Mouse (Mus musculus) spleen, embryonic (tissue): Measurements from ENCODE around the gene Rhbdf1.
"Not testable (repeated sequence)": the region's sequence is repeated elsewhere in the genome, so short reads cannot be mapped to it uniquely, and the experiment has no call there.

Experiments used
- CTCF ChIA-PET: fragments of 350-600 bp; sonication (Branson Sonifier 250); formaldehyde crosslinking; loops from one replicate; lab custom pipeline; 2022; lab: Charles Lee

Rhbdf1 gene

DNA sequence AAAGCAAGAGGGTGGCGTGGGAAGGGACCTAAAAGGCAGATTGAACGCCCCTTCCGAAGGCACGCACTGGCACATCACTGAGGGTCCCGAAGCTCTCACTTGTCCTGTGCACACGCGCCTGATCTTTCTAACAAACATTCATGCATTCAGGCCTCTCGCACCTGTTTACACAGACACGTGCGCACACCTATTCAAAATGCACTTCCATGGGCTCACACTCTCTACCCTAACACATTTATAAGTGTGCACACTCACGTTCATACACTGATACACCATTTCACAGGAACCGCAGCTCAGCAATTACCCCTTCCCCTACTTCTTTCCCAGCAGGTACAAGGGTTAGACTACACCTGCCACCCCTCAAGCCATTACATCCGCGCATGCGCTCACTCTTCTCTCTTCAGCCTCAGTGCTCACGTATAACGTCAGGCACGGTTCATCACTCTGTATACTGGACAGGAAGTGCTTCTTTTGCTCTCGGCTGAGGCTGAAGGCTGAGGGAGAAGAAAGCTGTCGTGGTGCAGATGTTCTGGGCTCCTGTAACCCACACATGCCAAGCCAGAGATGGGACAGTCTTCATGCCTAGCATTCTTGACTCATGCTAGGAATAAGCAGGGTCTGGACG is 582 bp upstream of the Rhbdf1 start:
- CTCF ChIA-PET = interaction anchor here (0.6 to 1.0 kb wide), 2 partner anchors 13 to 902 kb away, joined by 3 to 5 read pairs; no protein-coding TSS in a partner anchor

DNA sequence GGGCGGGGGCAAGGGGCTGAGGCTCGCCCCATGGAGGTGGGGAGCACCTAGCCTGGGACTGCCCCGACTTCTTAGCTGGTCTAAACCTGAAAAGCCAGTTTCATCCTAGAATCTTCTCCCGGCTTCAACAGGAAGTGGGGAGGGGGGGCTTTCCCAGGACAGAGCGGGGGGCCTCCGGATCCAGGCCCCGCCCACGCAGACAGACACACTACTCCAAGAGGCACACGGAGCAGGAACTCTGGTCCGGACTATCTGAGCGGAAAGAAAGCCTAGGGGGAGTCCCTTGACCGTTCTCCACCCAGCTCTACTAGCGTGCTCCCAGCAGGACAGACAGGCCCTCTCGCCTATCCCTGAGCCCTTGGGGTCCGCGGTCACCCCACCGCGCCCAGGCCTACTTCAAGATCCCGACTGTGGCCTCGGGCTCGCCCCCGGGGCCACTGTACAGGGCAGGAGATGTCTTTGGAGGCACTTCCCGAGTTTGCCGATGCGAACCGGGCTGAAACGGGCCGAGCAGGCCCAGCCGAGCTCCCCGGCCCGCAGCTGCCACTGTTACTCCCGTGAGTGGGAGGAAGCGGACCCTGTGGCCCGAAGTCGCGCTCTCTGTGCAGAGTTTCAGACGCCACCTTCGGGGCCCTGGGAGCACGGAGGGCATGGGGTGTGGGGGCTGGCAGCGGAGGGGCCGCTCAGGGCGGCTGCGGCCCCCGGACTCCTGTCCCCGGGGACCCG is 712 bp downstream of the Rhbdf1 start:
- CTCF ChIA-PET = interaction anchor here (0.7 kb wide), 1 partner anchor 19 kb away, joined by 3 read pairs; no protein-coding TSS in a partner anchor

DNA sequence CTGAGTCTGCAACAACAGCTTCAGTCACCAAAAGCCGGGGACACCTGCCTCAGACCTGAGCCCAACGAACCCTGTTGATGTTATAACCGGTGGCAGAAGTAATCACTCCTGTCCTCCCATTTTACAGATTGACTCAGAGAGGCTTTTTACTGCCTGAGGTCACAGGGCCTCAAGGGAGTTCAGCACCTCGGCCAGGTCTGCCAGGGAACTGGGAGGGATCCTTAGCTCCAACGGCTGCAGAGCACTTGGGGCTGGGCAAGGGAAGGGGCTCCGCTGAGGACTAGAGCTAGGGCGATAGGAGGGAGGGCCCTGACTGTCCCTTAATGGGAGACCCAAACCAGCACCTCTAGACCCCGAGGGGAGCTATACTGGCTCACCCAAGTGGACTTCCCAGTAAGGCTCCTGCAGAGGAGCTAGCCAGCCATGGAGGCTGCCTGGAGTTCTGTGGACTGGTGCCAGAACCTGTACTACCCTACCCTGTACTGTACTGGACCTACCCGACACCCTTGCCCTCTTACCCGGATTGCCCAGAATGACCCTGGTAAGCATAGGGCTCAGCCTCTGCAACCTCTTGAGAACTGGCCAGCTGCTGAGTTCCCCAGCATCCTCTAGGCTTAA is 1.4 kb downstream of the Rhbdf1 start:
- CTCF ChIA-PET = interaction anchor here (0.5 to 0.7 kb wide), 2 partner anchors 10 to 20 kb away, joined by 3 read pairs; no protein-coding TSS in a partner anchor

DNA sequence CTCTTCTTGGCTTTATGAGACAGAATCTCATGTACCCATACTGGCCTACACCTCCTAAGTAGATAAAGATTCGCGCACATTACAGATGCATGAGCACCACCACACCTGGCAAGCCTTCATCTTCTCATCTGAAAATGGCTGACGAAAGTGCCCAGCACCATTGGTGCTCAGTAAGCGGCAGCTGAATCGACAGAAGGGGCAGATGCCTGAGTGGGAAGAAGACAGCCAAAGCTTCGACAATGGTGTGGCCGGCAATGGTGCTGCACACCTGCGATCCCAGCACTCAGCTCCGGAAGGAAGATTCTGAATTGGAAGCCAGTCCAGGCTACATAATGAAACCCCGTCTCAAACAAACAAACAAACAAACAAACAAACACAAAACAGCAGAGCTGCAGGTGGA is 2.8 kb downstream of the Rhbdf1 start:
- CTCF ChIA-PET = interaction anchor here (0.7 to 2.8 kb wide), 4 partner anchors 10 to 21 kb away, joined by 3 to 12 read pairs (median 4); no protein-coding TSS in a partner anchor

DNA sequence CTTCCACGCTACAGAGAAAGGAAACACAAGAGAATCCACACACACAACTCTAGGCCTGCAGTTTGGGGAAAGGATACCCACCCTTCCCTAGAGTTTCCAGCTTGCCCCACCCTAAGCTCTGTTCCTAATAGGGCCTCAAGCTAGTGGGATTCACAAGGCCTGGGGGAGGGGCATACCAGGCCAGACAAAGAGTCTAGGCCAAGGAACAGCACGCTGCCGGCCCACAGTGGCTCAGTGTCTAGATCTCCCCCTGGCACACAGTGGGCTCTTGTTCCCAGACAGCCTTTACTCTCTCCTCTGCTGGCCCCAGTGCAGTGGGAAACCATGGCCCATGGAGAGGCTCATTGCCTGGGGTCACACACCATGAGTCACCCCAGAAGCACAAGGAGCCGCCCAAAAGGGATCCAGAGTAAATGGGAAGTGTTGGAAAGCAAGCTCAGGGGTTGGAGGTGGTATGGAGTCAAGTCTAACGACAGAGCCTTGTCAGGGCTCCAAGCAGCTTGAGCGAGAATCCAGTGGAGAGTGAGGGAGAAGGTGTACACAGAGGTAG is 3.5 kb downstream of the Rhbdf1 start:
- CTCF ChIA-PET = interaction anchor here (1.0 to 2.8 kb wide), 3 partner anchors 15 to 22 kb away, joined by 3 to 12 read pairs (median 6); no protein-coding TSS in a partner anchor

DNA sequence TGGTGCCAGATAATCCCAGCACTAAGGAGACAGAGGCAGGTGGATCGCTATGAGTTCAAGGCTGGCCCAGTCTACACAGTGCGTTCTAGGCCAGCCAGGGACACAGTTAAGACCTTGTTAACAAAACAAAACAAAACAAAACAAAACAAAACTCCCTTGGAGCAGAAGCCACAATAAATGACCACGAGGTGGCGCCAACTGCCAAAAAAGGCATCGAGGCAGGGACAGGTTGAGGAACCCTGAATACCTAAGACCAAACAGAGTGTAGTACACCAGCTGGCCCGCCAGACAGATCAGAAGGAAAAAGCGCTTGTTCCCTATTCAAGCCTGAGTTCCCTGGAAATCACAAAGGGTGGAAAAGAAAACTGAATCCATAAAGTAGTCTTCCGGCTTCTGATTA is 5.2 kb downstream of the Rhbdf1 start:
- CTCF ChIA-PET = interaction anchor here (0.7 to 1.0 kb wide), 2 partner anchors 33 to 472 kb away, joined by 3 read pairs; no protein-coding TSS in a partner anchor

DNA sequence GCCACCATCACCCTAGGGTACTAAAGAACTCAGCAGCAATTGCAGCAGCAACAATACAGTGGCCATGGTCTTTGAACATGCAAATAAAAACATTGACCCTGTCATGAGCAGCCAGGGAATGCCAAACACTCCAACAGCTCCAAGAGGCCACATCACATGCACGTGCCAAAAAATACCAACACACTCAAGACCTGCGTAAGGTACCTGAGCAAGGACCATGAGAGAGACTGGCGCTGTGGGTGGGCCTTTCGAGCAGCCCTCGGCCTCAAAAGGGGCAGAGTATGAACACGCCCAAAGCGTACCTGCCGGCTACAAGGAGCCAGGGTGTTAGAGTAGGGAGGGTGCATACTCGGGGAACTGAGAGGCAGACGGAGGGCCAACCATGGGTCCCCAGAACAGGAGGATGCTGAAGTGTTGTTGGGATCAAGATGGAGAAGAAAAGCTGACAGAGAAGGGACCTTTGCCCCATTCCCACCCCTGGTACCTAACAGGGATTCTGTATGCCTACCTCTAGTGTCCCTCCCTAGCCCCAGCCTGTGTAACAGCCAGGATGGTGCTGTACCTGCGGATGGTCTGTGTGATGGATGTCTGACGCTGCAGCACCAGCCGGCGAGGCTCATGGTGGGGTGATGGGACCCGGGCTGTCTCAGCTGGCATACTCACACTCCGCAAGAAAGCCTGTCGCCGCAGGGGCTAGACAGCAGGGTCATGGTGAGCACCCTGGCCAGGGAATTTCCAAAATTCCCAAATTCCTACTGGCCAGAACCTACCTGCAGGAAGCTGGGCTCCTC is 6.5 kb downstream of the Rhbdf1 start:
- CTCF ChIA-PET = interaction anchor here (0.5 to 1.2 kb wide), 3 partner anchors 22 to 36 kb away, joined by 3 to 12 read pairs (median 4); no protein-coding TSS in a partner anchor

DNA sequence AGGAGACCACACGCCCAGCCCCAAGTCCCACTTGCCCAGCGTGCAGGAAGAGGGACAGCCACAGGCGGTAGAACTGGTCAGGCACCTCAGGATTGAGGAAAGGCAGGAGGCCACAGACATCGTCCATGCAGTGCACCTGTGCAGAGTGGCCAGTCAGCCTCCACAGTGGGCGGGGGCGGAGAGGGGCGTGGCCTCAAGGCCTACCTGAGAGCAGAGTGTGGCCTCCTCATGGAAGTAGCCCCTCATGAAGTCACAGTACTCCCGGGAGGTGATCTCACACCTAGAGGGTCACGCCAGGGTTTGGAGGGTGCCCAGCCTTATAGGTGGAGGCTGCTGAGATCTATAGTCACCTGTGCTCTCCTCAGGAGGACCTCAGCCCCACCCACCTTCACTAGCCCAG is 11.5 kb downstream of the Rhbdf1 start:
- CTCF ChIA-PET = no interaction called here

DNA sequence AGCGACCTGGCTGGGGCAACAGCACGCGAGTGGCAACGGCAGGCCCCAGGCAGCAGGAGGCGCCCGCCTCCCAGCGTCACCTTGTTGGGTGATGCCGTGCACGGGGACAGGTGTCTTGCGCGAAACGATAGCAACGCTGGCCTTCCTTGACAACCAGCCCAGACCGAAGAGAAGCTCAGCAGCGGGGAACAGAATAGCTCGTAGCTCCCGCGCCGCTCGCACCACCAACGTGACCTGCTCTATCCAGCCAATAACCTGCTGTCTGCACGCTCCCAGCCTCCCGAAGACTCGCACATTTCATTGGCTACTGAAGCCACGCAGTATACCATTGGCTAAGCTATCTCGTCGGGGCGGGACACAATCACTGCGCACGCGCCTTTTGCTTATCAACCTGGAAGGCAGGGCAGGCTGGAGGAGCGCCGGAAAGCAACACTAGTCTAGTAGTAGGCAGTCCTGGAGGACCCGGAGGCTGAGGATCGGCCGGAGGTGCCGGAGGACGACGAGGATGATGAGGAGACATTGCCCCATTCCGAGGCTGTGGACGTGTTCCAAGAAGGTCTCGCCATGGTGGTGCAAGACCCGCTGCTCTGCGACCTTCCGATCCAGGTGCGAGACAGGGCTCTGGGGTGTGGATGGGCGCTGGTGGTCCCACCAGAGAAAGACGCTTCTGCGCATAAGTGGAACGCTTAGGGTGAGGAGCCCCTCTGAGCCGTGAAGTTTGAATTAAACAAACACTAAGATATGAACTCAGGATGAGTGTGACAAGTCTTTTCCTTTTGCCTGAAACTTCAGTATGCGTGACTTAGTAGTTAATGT is 16.8 kb downstream of the Rhbdf1 start, which contains the start of gene Snrnp25:
Snrnp25 (plus strand) TSS at position 358 of the 816 bp plus-strand sequence.
- CTCF ChIA-PET = interaction anchor here (1.2 kb wide), 1 partner anchor 9 kb away, joined by 3 read pairs; no protein-coding TSS in a partner anchor

DNA sequence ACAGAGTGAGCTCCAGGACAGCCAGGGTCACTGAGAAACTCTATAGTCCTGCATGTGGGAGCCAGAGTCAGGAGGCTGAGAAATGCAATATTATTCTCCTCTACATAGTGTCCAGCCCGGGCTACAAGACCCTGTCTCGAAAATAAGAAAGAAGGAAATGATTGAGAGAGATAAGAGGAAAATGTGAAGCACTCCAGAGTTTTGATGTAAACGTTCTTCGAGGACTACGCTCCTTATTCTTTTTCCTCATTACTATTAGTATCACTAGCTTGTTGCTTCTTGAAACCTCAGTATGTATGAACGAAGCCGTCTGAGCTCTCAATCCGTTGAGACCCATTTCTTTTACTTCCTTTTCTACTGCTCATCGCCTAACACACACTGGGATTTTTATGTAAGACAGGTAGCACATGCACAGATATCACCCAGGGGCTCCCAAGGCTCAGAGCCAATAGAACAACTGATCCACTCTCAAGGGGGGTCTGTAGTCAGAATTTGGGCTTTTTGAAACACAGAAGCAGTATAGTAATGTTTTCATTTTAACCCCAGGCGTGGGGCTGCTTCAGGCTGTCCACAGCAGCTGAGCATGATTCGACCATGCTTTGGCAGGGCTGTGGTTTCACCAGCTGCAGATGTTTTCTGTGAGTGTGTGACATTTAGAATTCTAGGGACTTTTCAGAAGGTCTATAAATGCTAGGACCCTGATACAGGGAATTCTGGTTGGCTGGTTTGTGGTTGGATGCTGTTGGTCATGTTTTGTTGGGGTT is 20.0 kb downstream of the Rhbdf1 start:
- CTCF ChIA-PET = no interaction called here

DNA sequence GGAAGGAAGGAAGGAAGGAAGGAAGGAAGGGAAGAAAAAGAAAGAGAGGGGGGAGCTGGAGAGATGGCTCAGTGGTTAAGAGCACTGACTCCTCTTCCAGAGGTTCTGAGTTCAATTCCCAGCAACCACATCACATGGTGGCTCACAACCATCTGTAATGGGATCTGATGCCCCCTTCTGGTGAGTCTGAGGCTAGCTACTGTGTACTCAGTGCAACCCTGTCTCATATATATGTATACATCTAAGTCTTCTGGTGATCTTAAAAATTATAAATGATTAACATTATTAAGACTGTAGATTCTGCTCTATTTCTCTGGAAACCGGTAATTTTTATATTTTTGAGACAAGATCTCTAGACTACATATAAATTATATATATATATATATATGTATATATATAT is 21.1 kb downstream of the Rhbdf1 start:
- CTCF ChIA-PET = not testable (repeated sequence)

DNA sequence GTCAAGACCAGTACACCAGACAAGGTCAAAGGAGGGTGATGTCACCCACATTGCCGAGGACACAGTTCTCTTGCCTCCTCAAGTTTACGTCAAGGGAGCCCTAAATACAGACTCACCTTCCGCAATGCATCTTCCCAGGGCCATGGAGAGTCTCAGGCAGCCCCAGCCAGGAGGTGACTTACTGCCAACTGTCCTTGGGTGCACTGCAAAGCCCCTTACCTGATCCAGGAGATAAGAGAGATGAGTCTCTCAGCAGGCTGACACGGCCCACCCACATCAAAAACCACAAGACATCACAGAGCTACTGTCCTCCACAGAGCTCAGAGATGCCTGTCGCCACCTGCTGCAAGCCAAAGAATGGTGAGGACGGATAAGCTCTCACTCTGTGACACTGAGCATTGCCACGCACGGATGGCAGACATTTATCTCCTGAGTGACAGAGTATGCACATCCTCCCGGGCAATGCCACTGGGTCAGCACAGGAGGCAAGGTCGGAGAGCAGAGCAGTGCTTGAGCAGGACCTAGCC is 22.0 kb downstream of the Rhbdf1 start, which contains the start of gene Il9r:
Il9r (minus strand) TSS at position 205 of the 527 bp plus-strand sequence.
- CTCF ChIA-PET = interaction anchor here (0.7 to 2.0 kb wide), 2 partner anchors 8 to 18 kb away, joined by 3 to 5 read pairs; no protein-coding TSS in a partner anchor

DNA sequence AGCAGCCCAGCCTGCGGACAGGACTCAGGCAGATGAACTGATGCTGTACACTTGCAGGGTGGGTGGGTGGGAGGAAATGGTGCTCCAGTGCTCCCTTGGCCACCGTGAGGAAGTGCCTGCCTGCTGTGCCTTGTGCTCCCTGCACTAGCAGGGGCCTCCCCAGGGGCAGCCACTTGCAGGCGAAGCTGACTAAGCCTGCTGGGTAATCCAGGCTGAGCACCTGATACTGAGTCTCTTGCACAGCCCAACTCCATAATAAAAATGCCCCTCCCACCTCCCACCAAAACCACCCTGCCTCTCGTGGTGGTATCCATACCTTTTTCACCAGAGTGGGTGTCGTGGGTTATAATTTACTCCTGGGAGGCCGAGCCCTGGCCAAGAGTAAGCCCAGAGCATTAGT is 22.9 kb downstream of the Rhbdf1 start:
- CTCF ChIA-PET = interaction anchor here (2.0 kb wide), 1 partner anchor 17 kb away, joined by 5 read pairs; no protein-coding TSS in a partner anchor

DNA sequence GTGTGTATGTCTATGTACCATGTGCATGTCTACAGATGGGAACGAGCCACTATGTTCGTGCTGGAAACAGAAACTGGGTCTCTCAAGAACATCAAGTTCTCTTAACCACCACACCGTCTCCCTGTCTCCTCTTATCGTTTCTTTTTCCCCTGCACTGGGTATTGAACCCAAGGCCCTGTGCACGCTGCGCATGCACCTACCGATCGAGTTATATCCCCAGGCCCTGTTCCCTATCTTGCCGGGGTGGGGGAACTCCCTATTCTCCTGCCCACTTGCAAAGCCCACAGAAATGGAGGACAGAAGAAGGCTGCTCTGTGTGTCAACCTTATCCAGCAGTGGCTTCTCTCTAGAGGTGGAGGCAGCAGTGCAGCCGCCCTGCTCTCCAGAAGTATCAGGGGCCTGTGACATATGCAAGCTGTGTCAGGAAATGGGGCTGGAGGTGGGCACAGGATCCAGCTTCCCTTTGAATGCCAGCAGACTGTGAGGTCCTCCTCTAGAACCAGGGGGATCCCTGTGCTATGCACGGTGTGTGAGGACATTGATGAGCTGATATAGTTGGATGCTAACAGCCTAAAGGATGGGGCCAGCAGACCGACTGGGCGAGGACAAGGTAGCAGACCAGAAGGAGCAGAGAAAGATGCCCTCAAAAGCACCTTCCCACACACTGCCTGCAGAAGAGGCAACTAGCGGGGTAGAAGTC is 23.7 kb downstream of the Rhbdf1 start:
- CTCF ChIA-PET = interaction anchor here (2.0 kb wide), 1 partner anchor 16 kb away, joined by 5 read pairs; no protein-coding TSS in a partner anchor

DNA sequence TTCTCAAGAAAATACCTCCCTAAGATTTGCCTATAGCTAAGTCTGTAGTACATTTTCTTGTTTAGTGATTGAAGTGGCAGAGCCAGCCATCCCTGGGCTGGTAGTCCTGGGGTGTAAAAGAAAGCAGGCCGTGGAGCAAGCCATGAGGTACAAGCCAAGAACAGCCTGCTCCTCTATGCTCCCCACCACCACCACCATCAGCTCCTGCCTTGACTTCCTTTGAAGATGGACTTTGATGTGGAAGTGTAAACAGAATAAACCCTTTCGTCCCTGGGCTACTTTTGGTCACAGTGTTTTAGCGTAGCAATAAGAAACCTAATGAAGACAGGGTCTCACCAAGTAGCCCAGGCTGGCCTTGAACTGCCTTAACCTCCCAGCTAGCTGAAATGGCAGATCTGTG is 24.3 kb downstream of the Rhbdf1 start:
- CTCF ChIA-PET = interaction anchor here (1.0 kb wide), 1 partner anchor 41 kb away, joined by 3 read pairs; no protein-coding TSS in a partner anchor

DNA sequence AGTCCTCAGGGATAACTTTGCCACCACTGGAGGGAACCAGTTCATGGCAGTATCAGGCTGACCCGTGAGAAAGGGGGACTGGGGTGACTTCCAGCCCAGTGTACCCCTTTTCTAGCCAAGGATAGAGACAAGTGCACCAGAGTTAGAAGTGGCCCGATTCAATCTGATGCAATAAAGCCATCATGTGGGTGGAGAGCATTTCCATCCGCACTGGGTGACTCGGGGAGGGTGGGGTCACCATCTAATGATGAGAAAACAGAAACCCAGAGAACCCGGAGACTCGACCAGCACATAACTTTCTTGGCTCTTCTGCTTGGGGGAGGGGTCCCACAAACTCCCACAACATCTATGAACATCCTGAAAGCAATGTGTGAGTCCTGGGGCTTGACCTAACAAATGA is 25.4 kb downstream of the Rhbdf1 start:
- CTCF ChIA-PET = interaction anchor here (1.0 kb wide), 1 partner anchor 42 kb away, joined by 3 read pairs; no protein-coding TSS in a partner anchor

DNA sequence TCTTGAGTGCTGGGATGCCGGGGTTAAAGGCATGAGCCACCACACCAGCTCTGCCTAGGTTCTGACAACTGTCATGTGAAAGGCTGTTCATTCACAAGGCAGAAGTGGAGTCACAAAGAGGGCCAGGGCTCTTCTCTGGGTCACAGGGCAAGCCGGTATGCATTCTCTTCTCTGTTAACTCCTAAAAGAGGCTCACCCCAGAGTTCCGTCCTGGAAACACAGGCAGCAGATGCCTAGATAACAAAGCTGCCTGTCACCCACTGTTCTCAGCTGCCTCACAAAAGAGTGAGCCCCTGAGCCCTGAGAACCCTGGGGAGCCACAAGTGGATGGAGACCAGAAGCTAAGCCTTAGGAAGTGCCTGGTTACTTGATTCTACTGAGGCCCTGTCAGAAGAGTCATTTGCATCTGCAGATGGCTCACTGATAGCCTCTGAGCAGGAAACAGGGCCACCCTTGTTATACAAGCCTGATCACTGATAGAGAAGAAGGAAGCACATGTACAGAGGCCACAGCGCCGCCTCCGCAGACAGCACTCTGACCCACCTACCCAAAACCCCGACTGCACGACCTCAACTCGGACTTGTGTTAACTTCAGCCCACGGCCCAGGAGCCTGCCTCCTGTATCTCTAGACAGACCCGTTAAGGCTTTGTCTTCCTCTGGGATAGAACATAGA is 26.1 kb downstream of the Rhbdf1 start:
- CTCF ChIA-PET = no interaction called here
